Mouse (Mus musculus) forebrain, embryonic 15.5 days (tissue): ENCODE data around the gene Gm4070. TPM values are rescaled to one million over a fixed set of nuclear protein-coding genes. Genes with fewer than 3 reads are reported as not detected.
"Not testable (repeated sequence)": the region's sequence is repeated elsewhere in the genome, so short reads cannot be mapped to it uniquely, and the experiment has no call there.

ENCODE experiments used
- ATAC-seq: fragments of 200-750 bp; cut with Nextera tagmentation; replicated peaks from 2 replicates; pipeline ENCODE4 v1.8.0; 2017; ENCODE audit warnings: mild to moderate bottlenecking, moderate TSS enrichment, moderate library complexity
- H3K27ac ChIP-seq: fragments of 300-500 bp; sonication (generic); replicated peaks from 2 replicates; pipeline ENCODE4 v1.5.1; 2015; ENCODE audit warnings: mild to moderate bottlenecking, inconsistent platforms
- H3K27me3 ChIP-seq: fragments of 300-500 bp; sonication (generic); 2 replicates; pipeline ENCODE4 v1.6.1; 2015; ENCODE audit warnings: inconsistent platforms
- H3K36me3 ChIP-seq: fragments of 300-500 bp; sonication (generic); 2 replicates; pipeline ENCODE4 v1.6.1; 2015; ENCODE audit warnings: mild to moderate bottlenecking, inconsistent platforms
- H3K4me1 ChIP-seq: fragments of 300-500 bp; sonication (generic); 2 replicates; pipeline ENCODE4 v1.6.1; 2015; ENCODE audit warnings: inconsistent platforms
- H3K4me2 ChIP-seq: fragments of 300-500 bp; sonication (generic); replicated peaks from 2 replicates; pipeline ENCODE4 v1.6.1; 2015; ENCODE audit warnings: mild to moderate bottlenecking, inconsistent platforms
- H3K4me3 ChIP-seq: fragments of 300-500 bp; sonication (generic); 2 replicates; pipeline ENCODE4 v1.5.1; 2015; ENCODE audit warnings: mild to moderate bottlenecking, inconsistent platforms
- H3K9ac ChIP-seq: fragments of 300-500 bp; sonication (generic); replicated peaks from 2 replicates; pipeline ENCODE4 v1.6.1; 2015; ENCODE audit warnings: mild to moderate bottlenecking, inconsistent platforms
- H3K9me3 ChIP-seq: fragments of 300-500 bp; sonication (generic); 2 replicates; pipeline ENCODE4 v1.6.1; 2016; ENCODE audit warnings: inconsistent platforms
- WGBS: fragments of 180-500 bp; shearing (Covaris S2); methylation state at CpG from one replicate; pipeline ENCODE4 v1.1.7; 2015; ENCODE audit warnings: mixed read lengths; 5-methylcytosine and 5-hydroxymethylcytosine counted together
- polyA plus RNA-seq: library from polyadenylated mRNA; unstranded; fragments of >200 nt; fragmentation: Nextera tagmentation; extraction: Ambion mirVana; gene quantifications from 2 replicates; pipeline ENCODE4 v1.2.1, GENCODE M21; 2015

Gene Gm4070
- 0.15 and 0.24 TPM in 2 replicates for polyA plus RNA-seq

DNA sequence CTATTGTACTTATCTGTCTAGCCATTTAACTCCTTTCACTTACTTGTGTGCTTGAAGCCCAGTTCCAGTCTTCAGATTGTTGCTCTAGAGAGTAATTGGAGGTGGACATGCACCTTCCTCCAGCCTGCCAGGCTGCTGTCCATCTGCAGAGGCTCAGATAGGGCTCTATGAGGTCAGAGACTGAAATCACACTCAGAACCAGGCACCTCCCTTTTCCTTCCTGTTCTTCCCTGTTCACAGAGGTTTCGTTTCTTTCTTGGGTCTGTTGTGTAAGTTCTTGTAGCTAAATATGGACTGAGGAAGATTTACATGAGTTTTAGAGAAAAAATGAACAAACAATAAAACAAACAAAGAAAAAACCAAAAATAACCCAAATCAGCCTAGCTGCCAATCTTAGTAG, at the start of gene Gm4070:
Gene Gm4070 (minus strand): TSS at position 156 of the 400 bp plus-strand sequence.
- not testable (repeated sequence) for H3K4me3 ChIP-seq, ATAC-seq, H3K9ac ChIP-seq, H3K27me3 ChIP-seq, H3K9me3 ChIP-seq, H3K4me2 ChIP-seq, H3K27ac ChIP-seq, H3K4me1 ChIP-seq, H3K36me3 ChIP-seq
- 90% methylated on average over 1 of the region's 1 CpGs for WGBS

DNA sequence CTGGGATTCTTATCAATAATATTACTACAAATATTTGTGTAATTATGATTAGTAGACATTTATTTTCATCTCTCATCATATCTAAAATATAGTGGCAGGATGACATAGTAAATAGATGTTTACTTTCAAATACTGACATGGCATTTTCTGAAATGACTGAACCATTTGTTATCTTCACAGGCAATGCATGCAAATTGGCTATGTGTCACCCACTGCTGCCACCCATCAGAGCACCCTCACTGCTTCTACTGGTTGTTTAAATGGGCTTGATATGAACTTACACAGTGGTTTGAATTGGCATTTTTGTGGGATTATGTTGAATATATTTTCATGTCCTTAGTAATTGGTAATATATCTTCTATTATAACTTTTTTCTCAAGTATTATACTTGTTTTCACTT, 773 bp upstream of the Gm4070 start:
- H3K27me3 ChIP-seq, H3K4me3 ChIP-seq, H3K27ac ChIP-seq, ATAC-seq, H3K4me1 ChIP-seq, H3K9ac ChIP-seq, H3K9me3 ChIP-seq, H3K36me3 ChIP-seq, H3K4me2 ChIP-seq: not testable (repeated sequence)

DNA sequence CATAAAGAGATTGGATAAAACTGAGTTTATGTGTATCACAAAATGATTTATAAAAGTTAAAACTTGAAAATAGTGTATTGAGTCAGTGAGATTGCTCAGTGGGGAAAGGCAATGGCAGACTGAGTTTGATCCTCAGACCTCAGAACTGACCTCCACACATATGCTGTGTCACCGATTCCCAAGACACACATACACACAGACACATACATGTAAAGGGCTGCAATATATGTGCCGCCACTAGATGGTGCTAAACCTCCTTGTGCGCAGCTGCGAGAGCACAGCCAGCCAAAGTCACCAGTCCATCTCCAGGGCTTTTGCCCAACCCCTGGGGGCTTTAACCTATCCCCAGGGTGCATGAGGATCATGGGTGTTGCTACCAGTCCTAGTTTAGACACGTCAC, 1.4 kb downstream of the Gm4070 start:
- ATAC-seq, result 0 out of 2 replicates have a peak, but pooled peaks have one; percentile 61

DNA sequence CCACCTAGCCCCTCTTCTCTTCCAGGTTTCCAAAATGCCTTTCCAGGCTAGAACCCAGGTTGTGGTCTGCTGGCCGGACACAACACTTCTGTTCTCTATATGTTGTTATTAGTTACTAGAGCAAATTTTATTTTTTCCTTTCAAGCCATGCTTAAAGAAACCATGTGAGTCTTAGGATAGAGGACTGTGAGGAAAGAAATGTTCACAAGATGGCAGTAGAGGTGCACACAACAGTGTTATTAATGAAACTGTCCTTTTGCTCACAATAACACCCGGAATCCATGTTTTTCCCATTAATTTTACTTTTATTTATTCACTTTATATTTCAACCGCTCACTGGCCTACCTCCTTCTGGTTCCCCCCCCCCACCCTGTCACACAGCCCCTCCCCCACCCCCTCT, 8.5 kb downstream of the Gm4070 start:
- H3K27ac ChIP-seq, H3K4me1 ChIP-seq, H3K36me3 ChIP-seq, H3K4me3 ChIP-seq, H3K27me3 ChIP-seq, H3K4me2 ChIP-seq, H3K9me3 ChIP-seq, ATAC-seq, H3K9ac ChIP-seq: not testable (repeated sequence)
- 100% methylated on average over 1 of the region's 3 CpGs for WGBS

More for the DNA sequence above, 1.4 kb downstream of the Gm4070 start:
- no CpG with 5 or more reads among the region's 5 CpGs for WGBS
- not testable (repeated sequence) for H3K36me3 ChIP-seq, H3K27me3 ChIP-seq, H3K4me1 ChIP-seq, H3K27ac ChIP-seq, H3K9me3 ChIP-seq, H3K9ac ChIP-seq, H3K4me2 ChIP-seq, H3K4me3 ChIP-seq

DNA sequence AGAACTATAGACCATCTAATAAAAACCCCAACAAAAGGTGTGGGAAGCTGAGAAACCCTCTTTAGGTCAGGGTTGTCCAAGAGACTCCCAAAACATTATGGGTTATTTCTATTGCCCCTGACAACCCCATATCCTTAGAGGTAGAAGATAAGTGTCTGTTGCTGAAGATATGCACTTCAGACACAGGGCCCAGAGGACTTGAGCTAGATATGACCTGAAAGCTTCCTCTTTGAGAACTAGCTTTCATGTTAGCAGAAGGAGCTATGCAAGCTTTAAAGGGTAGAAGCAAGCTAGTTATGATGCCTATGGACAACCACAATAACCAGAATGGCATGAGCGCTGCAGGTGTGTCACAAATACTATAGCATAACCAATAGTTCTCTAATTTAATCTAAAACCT, 21.6 kb downstream of the Gm4070 start:
- not testable (repeated sequence) for H3K9ac ChIP-seq, H3K9me3 ChIP-seq, H3K27me3 ChIP-seq, H3K36me3 ChIP-seq, H3K4me2 ChIP-seq, ATAC-seq, H3K4me1 ChIP-seq, H3K4me3 ChIP-seq, H3K27ac ChIP-seq
- no CpG with 5 or more reads among the region's 1 CpGs for WGBS

DNA sequence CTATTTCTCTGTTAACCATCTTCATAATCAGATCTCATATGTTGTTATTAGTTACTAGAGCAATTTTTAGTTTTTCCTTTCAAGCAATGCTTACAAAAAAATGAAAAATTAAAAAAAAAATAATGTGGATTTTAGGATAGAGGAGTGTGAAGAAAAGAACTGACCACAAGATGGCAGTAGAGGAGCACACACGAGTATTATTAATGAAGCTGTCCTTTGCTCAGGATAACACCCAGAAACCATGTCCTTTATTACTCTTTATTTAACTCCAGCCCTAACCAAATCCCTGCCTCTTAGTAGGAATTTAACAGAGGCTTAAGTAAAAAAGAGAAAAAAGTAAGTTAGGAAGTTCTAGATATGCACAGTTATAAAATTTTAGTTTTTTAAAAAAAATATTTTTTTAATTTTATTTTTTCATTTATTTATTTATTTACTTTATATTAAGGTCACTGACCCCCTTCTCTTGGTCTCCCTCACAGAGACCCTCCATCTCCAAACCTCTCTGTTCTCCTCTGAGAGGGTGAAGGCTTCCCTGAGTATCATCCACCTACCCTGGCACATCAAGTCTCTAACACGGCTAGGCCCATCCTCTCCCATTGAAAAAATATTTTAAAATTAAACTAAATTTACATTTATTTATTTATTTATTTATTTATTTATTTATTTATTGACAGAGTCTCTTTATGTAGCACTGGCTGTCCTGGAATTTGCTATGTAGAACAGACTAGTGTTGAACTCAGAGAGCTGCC, 70.0 kb downstream of the Gm4070 start:
- not testable (repeated sequence) for H3K4me3 ChIP-seq, H3K9ac ChIP-seq, H3K27me3 ChIP-seq, H3K4me1 ChIP-seq, H3K36me3 ChIP-seq, H3K4me2 ChIP-seq, H3K27ac ChIP-seq, H3K9me3 ChIP-seq
- ATAC-seq, result 0 out of 2 replicates have a peak, but pooled peaks have one; percentile 66
- WGBS, result 100% methylated on average over 1 of the region's 2 CpGs

DNA sequence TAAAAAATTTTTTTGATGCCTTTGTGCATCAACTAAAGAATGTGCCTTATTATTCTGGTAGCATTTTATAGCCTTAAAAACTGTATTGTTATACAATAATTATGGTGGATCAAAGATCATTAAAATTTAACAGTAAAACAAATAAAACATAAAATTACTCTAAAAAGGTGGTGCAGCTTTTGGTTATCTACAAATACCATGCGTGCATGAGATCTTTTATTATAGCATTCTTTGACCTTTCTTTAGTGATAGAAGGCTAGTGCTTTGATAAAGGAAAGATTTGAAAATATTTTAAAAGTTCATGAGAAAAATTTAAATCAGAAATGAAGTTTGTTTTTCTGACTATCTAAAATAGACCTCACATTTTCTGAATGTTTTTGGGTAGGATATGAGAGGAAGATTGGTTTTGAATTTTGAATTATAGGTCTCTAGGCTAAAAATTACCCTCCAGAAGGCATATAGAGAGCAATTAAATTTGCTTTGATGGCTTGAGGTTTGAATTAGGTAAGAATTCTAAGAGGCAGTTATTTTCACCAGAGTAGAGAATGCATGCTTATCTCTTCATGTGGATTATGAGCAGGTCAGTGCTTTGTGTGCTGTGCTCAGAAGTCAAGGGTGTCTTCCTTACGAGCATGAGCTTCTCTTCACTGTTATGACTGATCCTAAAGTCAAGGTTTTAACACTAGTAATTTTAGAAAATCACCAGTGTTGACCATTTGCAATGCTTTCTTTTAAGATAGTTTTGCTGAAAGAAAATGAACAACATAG, 73.9 kb downstream of the Gm4070 start:
- 91% methylated on average over 1 of the region's 2 CpGs for WGBS
- H3K9me3 ChIP-seq, H3K27me3 ChIP-seq, H3K4me3 ChIP-seq, H3K4me2 ChIP-seq, H3K4me1 ChIP-seq, ATAC-seq, H3K9ac ChIP-seq, H3K36me3 ChIP-seq, H3K27ac ChIP-seq: not testable (repeated sequence)

DNA sequence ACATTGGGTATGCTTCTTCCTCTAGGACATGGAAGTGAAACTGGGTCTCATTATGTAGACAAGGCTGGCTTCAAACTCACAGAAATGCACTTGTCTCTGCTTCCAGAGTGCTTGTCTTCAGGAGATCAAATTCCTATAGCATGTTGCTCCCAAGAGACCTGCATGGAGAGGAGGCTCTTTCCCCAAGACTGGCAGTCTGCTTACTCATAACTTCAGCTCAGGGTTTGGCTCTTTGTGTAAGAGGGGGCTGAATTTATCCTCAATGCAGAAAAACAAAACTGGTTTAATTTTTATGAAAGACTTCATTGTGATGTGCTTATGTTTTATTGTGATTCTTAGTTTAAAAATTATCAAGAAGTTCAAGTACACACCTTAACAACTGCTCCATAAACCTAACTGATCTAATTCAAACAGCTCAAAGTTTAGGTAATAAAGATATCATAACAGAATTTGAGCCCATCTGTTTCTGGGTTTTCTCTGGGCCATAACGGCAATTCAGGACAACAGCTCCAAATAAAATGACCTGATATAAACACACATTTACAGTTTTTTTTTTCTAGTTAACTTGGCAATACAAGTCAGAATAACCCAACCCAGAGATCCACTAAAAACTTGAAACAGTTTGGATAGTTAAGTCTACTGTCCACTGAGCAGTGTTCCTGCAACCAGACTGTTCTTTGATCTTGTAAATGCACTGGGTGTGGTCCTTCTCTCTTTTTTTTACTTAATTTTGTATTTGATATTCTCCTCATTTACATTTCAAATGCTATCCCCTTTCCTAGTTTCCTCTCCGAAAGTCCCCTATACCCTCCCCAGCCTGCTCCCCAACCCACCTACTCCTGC, 97.8 kb downstream of the Gm4070 start:
- no CpG with 5 or more reads among the region's 2 CpGs for WGBS
- H3K4me2 ChIP-seq, result not testable (repeated sequence)

More for the DNA sequence above, 97.8 kb downstream of the Gm4070 start:
- not testable (repeated sequence) for ATAC-seq, H3K9ac ChIP-seq, H3K4me3 ChIP-seq, H3K36me3 ChIP-seq, H3K27ac ChIP-seq, H3K27me3 ChIP-seq, H3K4me1 ChIP-seq, H3K9me3 ChIP-seq

Other genes with a start within 250 kb of the Gm4070 start
- 197 and 205 TPM in 2 replicates for gene Ilk, start 217.4 kb downstream of the Gm4070 start, polyA plus RNA-seq
- gene Rrp8, start 216.6 kb downstream of the Gm4070 start, polyA plus RNA-seq, result 24.4 and 25.8 TPM in 2 replicates
- 106 and 114 TPM in 2 replicates for gene Taf10, start 209.6 kb downstream of the Gm4070 start, polyA plus RNA-seq
- 33.9 and 35.1 TPM in 2 replicates for gene Tpp1, start 201.7 kb downstream of the Gm4070 start, polyA plus RNA-seq
- gene Dchs1, start 166.3 kb downstream of the Gm4070 start, polyA plus RNA-seq, result 20.3 and 22.0 TPM in 2 replicates
- 191 and 194 TPM in 2 replicates for gene Mrpl17, start 142.9 kb downstream of the Gm4070 start, polyA plus RNA-seq